Mouse (Mus musculus) right cerebral cortex, postnatal 36 days (tissue): ENCODE measurements around the gene Lhfp.
"Not testable (repeated sequence)": the region's sequence is repeated elsewhere in the genome, so short reads cannot be mapped to it uniquely, and the experiment has no call there.

Experiments used
- DNase-seq, 2 experiments: peaks; one replicate each; pipeline ENCODE4 v3.0.0; 2022; ENCODE audit warnings: low spot score in 2 of 2, mixed read lengths in 1 of 2

The Lhfp gene

GRCm38 (mm10) chr3:53087156-53087805 lies 46.0 kb downstream of the Lhfp start:
- no peak for DNase-seq

GRCm38 (mm10) chr3:53089921-53090320 lies 48.6 kb downstream of the Lhfp start:
- no peak for DNase-seq

GRCm38 (mm10) chr3:53100210-53100609 lies 58.9 kb downstream of the Lhfp start:
- DNase-seq, result no peak

GRCm38 (mm10) chr3:53100803-53101202 lies 59.5 kb downstream of the Lhfp start:
- no peak for DNase-seq

GRCm38 (mm10) chr3:53101711-53102110 lies 60.4 kb downstream of the Lhfp start:
- DNase-seq, result no peak

GRCm38 (mm10) chr3:53102131-53102756 lies 60.9 kb downstream of the Lhfp start:
- no peak for DNase-seq

- DNase-seq, result no peak
Observed at GRCm38 (mm10) chr3:53102757-53103153, 61.4 kb downstream of the Lhfp start.

GRCm38 (mm10) chr3:53108594-53109373 lies 67.5 kb downstream of the Lhfp start:
- no peak for DNase-seq

- DNase-seq, result no peak
Observed at GRCm38 (mm10) chr3:53109879-53110278, 68.6 kb downstream of the Lhfp start.

GRCm38 (mm10) chr3:53112048-53112447 lies 70.7 kb downstream of the Lhfp start:
- DNase-seq, result no peak

GRCm38 (mm10) chr3:53118755-53119154 lies 77.4 kb downstream of the Lhfp start:
- not testable (repeated sequence) for DNase-seq

- DNase-seq, result no peak
Observed at GRCm38 (mm10) chr3:53119978-53120377, 78.7 kb downstream of the Lhfp start.

- no peak for DNase-seq
Observed at GRCm38 (mm10) chr3:53125495-53125894, 84.2 kb downstream of the Lhfp start.

- DNase-seq, result no peak
Observed at GRCm38 (mm10) chr3:53138785-53139184, 97.5 kb downstream of the Lhfp start.

- DNase-seq, result no peak
Observed at GRCm38 (mm10) chr3:53139205-53139604, 97.9 kb downstream of the Lhfp start.

GRCm38 (mm10) chr3:53139642-53140041 lies 98.3 kb downstream of the Lhfp start:
- DNase-seq, result no peak

- DNase-seq, result no peak
Observed at GRCm38 (mm10) chr3:53142528-53142927, 101.2 kb downstream of the Lhfp start.

- no peak for DNase-seq
Observed at GRCm38 (mm10) chr3:53145526-53145925, 104.2 kb downstream of the Lhfp start.

- DNase-seq, result no peak
Observed at GRCm38 (mm10) chr3:53145946-53146345, 104.6 kb downstream of the Lhfp start.

- DNase-seq, result no peak
Observed at GRCm38 (mm10) chr3:53147001-53147400, 105.7 kb downstream of the Lhfp start.

- no peak for DNase-seq
Observed at GRCm38 (mm10) chr3:53148751-53149150, 107.4 kb downstream of the Lhfp start.

- DNase-seq, result peak in 1 of 2 experiments; percentile 12
Observed at GRCm38 (mm10) chr3:53149625-53150320, 108.4 kb downstream of the Lhfp start.
